Mouse (Mus musculus): ENCODE data around the gene Nt5c2.
A peak's percentile ranks its signal among the peaks of the same experiment; 100 is the strongest.

The Nt5c2 gene

DNA sequence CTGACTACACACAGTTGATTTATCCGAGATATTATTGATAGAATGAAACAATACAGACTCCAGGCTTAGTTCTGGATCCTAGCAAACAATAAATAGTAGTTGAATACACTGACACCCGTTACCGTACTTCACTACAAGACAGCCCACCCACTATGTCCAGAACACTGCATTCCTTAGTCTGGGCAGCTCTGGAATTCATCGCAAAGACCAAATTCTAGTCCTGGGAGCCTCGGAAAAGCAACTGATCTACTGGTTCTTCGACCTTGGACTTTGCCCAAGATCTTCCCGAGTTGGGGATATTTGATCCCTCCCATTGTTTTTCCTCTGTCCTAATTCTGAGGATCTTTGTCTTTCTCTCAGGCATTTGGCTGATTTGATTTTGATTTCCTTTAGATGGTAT lies 52.1 kb downstream of the Nt5c2 start:
- DNase-seq = no peak

DNA sequence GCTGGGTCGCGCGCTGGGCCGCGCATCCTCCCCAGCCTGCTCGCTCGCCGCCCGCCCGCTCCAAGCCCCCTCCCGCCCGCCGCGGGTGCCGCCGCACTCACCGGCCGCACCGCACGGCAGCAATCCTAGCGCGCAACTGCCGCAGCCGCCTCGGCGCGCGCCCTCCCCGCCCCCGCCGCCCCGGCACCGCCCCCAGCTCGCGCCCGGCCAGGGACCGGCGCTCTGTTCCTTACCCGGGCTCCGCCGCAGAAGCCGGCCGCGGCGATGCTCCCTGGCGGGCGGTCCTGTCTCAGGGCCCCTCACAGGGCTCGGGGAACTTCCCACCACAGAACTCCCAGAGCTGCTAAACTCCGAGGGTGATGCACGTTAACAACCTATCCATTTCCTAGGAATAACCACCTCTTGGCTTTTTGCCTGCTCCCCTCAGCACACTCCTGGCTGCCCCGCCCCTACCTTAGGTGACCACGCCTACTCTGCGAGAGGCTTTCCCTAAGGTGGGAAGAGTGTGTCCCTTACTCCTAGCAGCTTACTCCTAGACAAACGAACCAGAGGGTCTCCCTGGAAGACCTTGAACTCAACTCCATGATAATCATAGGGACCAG lies 52.7 kb downstream of the Nt5c2 start:
- peak; percentile 75 for DNase-seq

- DNase-seq = peak; percentile 80
These were observed 53.3 kb downstream of the Nt5c2 start for GRCm38 (mm10) chr19:46961652-46962051.

GRCm38 (mm10) chr19:46961047-46961651 lies 53.8 kb downstream of the Nt5c2 start:
- no peak for DNase-seq

- no peak for DNase-seq
These were observed 54.6 kb downstream of the Nt5c2 start for GRCm38 (mm10) chr19:46960101-46961046.

DNA sequence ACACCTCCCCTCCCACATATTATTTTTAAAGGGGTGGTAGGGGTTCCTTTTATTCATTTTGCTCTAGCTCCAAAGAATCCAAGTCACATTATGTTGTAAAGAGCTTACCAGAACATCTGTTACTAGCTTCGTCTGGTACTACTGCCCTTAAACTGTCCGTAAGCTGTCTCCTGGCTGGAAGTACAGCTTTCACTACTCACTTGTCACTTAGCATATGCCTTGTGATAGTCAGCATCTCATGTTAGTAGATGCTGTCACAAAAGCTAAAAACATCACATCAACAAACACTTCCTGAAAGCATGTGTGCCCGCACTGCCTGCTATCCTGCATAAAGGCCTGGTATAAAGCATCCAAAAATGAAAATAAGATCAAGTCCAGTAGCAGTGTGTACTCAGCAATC lies 55.4 kb downstream of the Nt5c2 start:
- DNase-seq = no peak

- DNase-seq = no peak
These were observed 56.4 kb downstream of the Nt5c2 start for GRCm38 (mm10) chr19:46958566-46958965.

- DNase-seq = no peak
These were observed 57.0 kb downstream of the Nt5c2 start for GRCm38 (mm10) chr19:46957971-46958370.

- DNase-seq = no peak
These were observed 58.0 kb downstream of the Nt5c2 start for GRCm38 (mm10) chr19:46957001-46957400.

- no peak for DNase-seq
These were observed 58.5 kb downstream of the Nt5c2 start for GRCm38 (mm10) chr19:46956410-46956809.

- DNase-seq = no peak
These were observed 59.3 kb downstream of the Nt5c2 start for GRCm38 (mm10) chr19:46955630-46956029.

DNA sequence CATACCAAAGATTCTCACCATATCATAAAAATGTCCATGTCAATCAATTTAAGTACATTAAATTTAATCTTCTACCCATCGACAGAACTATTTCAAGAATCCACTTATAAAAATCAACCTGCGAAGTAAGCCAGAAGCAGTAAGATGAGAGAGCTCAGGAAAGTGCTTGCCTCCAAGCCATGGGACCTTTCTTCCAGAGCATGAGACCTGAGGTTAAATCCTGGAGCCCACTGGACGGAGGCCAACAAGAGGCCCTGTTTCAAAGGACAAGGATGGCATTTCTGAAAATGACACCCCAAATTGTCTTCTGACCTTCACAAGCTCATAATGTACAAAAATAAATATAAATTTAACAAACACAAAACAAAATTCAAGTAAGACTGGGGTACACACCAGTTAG lies 61.4 kb downstream of the Nt5c2 start:
- no peak for DNase-seq

DNA sequence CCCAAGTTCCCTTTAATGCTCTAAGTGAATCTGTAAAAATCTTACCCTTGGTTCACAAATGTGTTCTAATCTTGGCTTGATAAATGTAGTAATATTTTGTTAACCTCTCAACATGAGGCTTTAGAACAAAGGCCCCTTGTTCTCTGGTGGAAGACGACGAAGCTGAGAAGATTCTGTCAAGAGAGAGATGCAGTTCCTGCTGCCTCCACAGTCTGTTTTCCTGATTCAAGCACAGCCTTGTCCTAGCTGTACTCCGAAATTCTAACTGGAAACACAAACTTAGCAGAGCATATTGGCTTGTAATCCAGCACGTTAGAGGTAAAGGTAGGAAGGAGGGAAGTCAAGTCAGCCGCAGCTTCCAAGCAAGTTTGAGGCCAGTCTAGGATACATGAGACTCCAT lies 62.0 kb downstream of the Nt5c2 start:
- DNase-seq = no peak

- DNase-seq = no peak
These were observed 70.6 kb downstream of the Nt5c2 start for GRCm38 (mm10) chr19:46944341-46944740.

GRCm38 (mm10) chr19:46937173-46937572 lies 77.8 kb downstream of the Nt5c2 start:
- no peak for DNase-seq

- DNase-seq = no peak
These were observed 80.9 kb downstream of the Nt5c2 start for GRCm38 (mm10) chr19:46934025-46934424.

GRCm38 (mm10) chr19:46932608-46933007 lies 82.3 kb downstream of the Nt5c2 start:
- DNase-seq = no peak

GRCm38 (mm10) chr19:46930026-46930425 lies 84.9 kb downstream of the Nt5c2 start:
- DNase-seq = no peak

- peak; percentile 32 for DNase-seq
These were observed 85.8 kb downstream of the Nt5c2 start for GRCm38 (mm10) chr19:46929044-46929587.

DNA sequence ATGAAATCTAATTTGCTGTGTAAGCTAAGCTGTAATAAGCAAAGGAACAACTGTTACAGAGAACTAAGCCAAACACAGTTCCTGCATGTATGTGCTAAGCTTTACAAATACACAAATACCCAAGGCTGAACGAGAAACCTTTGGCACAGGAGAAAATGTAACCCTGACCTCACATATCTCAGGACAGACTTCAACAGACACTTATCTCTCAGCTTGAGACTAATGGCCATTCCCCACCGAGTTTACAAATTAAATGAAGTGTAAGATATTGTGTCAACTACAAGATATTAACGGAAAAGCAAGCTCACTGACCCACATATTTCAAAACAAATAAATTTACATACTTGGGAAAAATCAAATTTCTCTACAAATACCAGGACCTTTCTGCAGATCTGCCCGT lies 86.8 kb downstream of the Nt5c2 start:
- no peak for DNase-seq

DNA sequence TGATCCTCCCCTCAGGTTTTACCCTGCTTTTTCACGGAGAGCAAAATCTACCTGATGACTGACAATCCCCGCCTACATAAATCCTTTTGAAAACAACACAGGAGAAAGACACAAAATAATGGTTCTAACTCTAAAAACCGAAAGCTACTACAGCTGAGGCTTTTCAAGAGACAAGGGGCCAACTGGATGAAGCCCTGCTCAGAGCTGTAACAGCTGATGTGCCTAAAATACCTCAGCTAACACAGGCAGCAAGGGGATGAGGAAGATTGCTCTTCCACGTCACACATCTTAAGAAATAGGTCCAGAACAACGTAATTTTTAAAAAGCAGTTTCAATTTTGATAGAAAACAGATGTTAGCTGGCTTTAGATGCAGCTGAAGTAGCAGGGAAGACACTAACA lies 88.0 kb downstream of the Nt5c2 start:
- no peak for DNase-seq

DNA sequence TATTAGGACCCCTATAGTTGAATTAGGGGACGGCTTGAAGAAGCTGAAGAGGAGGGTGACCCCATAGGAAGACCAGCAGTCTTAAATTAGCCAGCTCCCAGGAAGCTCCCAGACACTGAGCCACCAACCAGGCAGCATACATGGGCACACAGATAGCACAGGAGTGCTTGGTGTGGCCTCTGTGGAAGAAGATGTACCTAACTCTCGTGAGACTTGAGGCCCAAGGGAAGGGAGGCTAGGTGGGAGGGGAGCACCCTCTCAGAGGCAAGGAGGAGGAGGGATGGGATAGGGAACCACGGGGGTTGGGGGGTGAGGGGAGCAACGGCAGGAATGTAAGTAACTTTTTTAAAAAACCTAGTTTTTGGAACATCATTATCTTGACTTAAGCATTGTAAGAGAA lies 88.6 kb downstream of the Nt5c2 start:
- DNase-seq = no peak

DNA sequence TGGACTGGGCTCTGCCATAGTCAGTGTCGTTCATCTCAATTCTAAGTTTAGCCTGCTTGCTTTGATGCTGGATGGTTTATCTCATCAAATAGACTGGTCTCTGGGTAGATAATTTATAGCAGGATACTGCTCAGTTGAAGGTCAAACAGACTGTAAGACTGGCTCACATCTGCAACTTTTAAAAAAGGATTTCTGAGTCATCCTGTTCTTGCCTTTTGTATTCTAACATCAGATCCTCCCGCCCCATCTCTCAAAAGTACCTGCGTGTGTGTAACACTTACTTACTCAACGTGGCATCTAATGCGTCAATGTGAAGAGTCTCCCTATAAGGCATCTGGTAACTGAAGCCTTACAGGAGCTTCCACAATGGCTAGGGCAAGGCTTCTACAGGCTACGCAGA lies 94.4 kb downstream of the Nt5c2 start:
- no peak for DNase-seq

Measured in right cerebral cortex, postnatal 4 days (tissue).